Mouse (Mus musculus) hematopoietic multipotent progenitor cell, adult 10-12 weeks (in vitro differentiated cells): ENCODE results near the gene 1700022I11Rik. TPM values are rescaled to one million over a fixed set of nuclear protein-coding genes. Genes with fewer than 3 reads are reported as not detected.

Experiments
- polyA plus RNA-seq: library from polyadenylated mRNA; stranded (reverse); fragments of >175 nt; gene quantifications from 2 replicates; pipeline ENCODE4 v1.2.3, GENCODE M21; 2012; ENCODE audit warnings: low replicate concordance

The 1700022I11Rik gene
- polyA plus RNA-seq = not detected in 2 replicates

GRCm38 (mm10) chr4:42969304-42969703 lies at the start of gene 1700022I11Rik:
Gene 1700022I11Rik, plus strand, starts transcription at chr4:42969604.

GRCm38 (mm10) chr4:42949676-42950051 lies 19.7 kb upstream of the 1700022I11Rik start, which contains the start of gene Dnajb5:
Gene Dnajb5, plus strand, starts transcription at chr4:42949814.

GRCm38 (mm10) chr4:43000141-43000986 lies 31.0 kb downstream of the 1700022I11Rik start, which contains the start of gene Vcp:
Gene Vcp, minus strand, starts transcription at chr4:43000507.

GRCm38 (mm10) chr4:43010161-43011038 lies 41.0 kb downstream of the 1700022I11Rik start, which contains the start of gene Fancg:
Gene Fancg, minus strand, starts transcription at chr4:43010506.

GRCm38 (mm10) chr4:43025084-43025960 lies 55.9 kb downstream of the 1700022I11Rik start, which contains the start of gene Pigo:
Gene Pigo, minus strand, starts transcription at chr4:43025819.

GRCm38 (mm10) chr4:43031237-43031995 lies 62.0 kb downstream of the 1700022I11Rik start, which contains the start of gene Stoml2:
Gene Stoml2, minus strand, starts transcription at chr4:43031710.

Other genes with a start within 250 kb of the 1700022I11Rik start
- gene 4930578G10Rik, start 234.1 kb upstream of the 1700022I11Rik start, polyA plus RNA-seq = not detected in 2 replicates
- gene Ccl19, start 213.0 kb upstream of the 1700022I11Rik start, polyA plus RNA-seq = 0.25 TPM in 1 of 2 replicates, not detected in the other
- gene Ccl21a, start 195.6 kb upstream of the 1700022I11Rik start, polyA plus RNA-seq = 1.2 and 4.8 TPM in 2 replicates
- gene Fam205a1, start 115.7 kb upstream of the 1700022I11Rik start, polyA plus RNA-seq = not detected in 2 replicates
- gene Gm12394, start 112.8 kb upstream of the 1700022I11Rik start, polyA plus RNA-seq = not detected in 2 replicates
- not detected in 2 replicates for gene Fam205c, start 95.4 kb upstream of the 1700022I11Rik start, polyA plus RNA-seq
- gene Phf24, start 52.9 kb upstream of the 1700022I11Rik start, polyA plus RNA-seq = 0.22 and 0.40 TPM in 2 replicates
- 20.2 and 20.9 TPM in 2 replicates for gene Dnajb5, start 19.8 kb upstream of the 1700022I11Rik start, polyA plus RNA-seq
- gene Vcp, start 30.9 kb downstream of the 1700022I11Rik start, polyA plus RNA-seq = 107 and 248 TPM in 2 replicates
- gene Fancg, start 40.9 kb downstream of the 1700022I11Rik start, polyA plus RNA-seq = 3.3 and 9.9 TPM in 2 replicates
- 20.3 and 26.7 TPM in 2 replicates for gene Pigo, start 56.2 kb downstream of the 1700022I11Rik start, polyA plus RNA-seq
- gene Stoml2, start 62.1 kb downstream of the 1700022I11Rik start, polyA plus RNA-seq = 47.0 and 65.0 TPM in 2 replicates
- 56.0 and 64.9 TPM in 2 replicates for gene Fam214b, start 76.6 kb downstream of the 1700022I11Rik start, polyA plus RNA-seq
- 0.09 and 0.74 TPM in 2 replicates for gene Unc13b, start 89.3 kb downstream of the 1700022I11Rik start, polyA plus RNA-seq